Mouse (Mus musculus) kidney, embryonic 15.5 days (tissue): ENCODE measurements at regions not wholly inside any gene's neighbourhood (a gene's known extent, or its start where the extent isn't known, plus 50 kb on each side); places are given as distances from the start of the nearest gene placed in this dataset.

Source experiments
- ATAC-seq: fragments of 200-750 bp; cut with Nextera tagmentation; replicated peaks from 2 replicates; pipeline ENCODE4 v1.8.0; 2017; ENCODE audit warnings: moderate TSS enrichment; ENCODE audit not compliant: low FRiP score
- H3K27ac ChIP-seq: fragments of 300-500 bp; sonication (generic); 2 replicates; pipeline ENCODE4 v1.5.1; 2015; ENCODE audit warnings: mild to moderate bottlenecking, inconsistent platforms
- H3K27me3 ChIP-seq: fragments of 300-500 bp; sonication (generic); 2 replicates; pipeline ENCODE4 v1.6.1; 2015; ENCODE audit warnings: inconsistent platforms
- H3K36me3 ChIP-seq: fragments of 300-500 bp; sonication (generic); 2 replicates; pipeline ENCODE4 v1.6.1; 2015; ENCODE audit warnings: inconsistent platforms
- H3K4me1 ChIP-seq: fragments of 300-500 bp; sonication (generic); 2 replicates; pipeline ENCODE4 v1.6.1; 2015; ENCODE audit warnings: inconsistent platforms
- H3K4me2 ChIP-seq: fragments of 300-500 bp; sonication (generic); 2 replicates; pipeline ENCODE4 v1.6.1; 2015; ENCODE audit warnings: moderate library complexity, mild to moderate bottlenecking, inconsistent platforms
- H3K4me3 ChIP-seq: fragments of 300-500 bp; sonication (generic); replicated peaks from 2 replicates; pipeline ENCODE4 v1.5.1; 2015; ENCODE audit warnings: mild to moderate bottlenecking, inconsistent platforms
- H3K9ac ChIP-seq: fragments of 300-500 bp; sonication (generic); 2 replicates; pipeline ENCODE4 v1.6.1; 2015; ENCODE audit warnings: mild to moderate bottlenecking, inconsistent platforms
- H3K9me3 ChIP-seq: fragments of 300-500 bp; sonication (generic); replicated peaks from 2 replicates; pipeline ENCODE4 v1.6.1; 2016; ENCODE audit warnings: inconsistent platforms
- WGBS: fragments of 180-500 bp; shearing (Covaris S2); methylation state at CpG from one replicate; pipeline ENCODE4 v1.1.7; 2015; ENCODE audit warnings: mixed read lengths; 5-methylcytosine and 5-hydroxymethylcytosine counted together

- Histone ChIP-seq H3K4me2 (no peak overlapping the region), H3K9ac (no peak overlapping the region), H3K36me3 (no peaks in the 10 kb centered on the region), H3K9me3 (no peaks in the 10 kb centered on the region), H3K4me1 (no peaks in the 10 kb centered on the region), H3K4me3 (no peak overlapping the region), H3K27ac (no peak overlapping the region), H3K27me3 (no peaks in the 10 kb centered on the region)
- ATAC-seq: no peak
- WGBS: 97% methylated on average over 1 of the region's 1 CpGs
These were observed 114.4 kb upstream of the Vegfc start for GRCm38 (mm10) chr8:53962993-53963392.

- no peaks in the 10 kb centered on the region for H3K4me1 ChIP-seq
These were observed 93.1 kb upstream of the Vegfc start for GRCm38 (mm10) chr8:53984296-53984695.

GRCm38 (mm10) chr8:53985685-53986084 is 91.7 kb upstream of the Vegfc start:
- Histone ChIP-seq H3K27me3 (no peaks in the 10 kb centered on the region), H3K4me1 (no peaks in the 10 kb centered on the region), H3K9me3 (no peaks in the 10 kb centered on the region), H3K4me3 (no peak overlapping the region), H3K9ac (no peak overlapping the region), H3K4me2 (no peak overlapping the region), H3K27ac (no peak overlapping the region), H3K36me3 (no peaks in the 10 kb centered on the region)
- ATAC-seq: no peak
- 83% methylated on average over 1 of the region's 1 CpGs for WGBS

More at GRCm38 (mm10) chr8:53984296-53984695, 93.1 kb upstream of the Vegfc start:
- no peaks in the 10 kb centered on the region for H3K27me3 ChIP-seq
- no peak overlapping the region for H3K27ac ChIP-seq
- no peak overlapping the region for H3K4me3 ChIP-seq
- 74% methylated on average over 2 of the region's 2 CpGs for WGBS
- H3K9ac ChIP-seq: no peak overlapping the region
- H3K36me3 ChIP-seq: no peaks in the 10 kb centered on the region
- no peaks in the 10 kb centered on the region for H3K9me3 ChIP-seq
- no peak for ATAC-seq
- H3K4me2 ChIP-seq: no peak overlapping the region

- H3K4me1 ChIP-seq: 0 out of 2 replicates have a peak, but pooled peaks cover 2% of the 10 kb centered on the region
- ATAC-seq: no peak
- no peak overlapping the region for H3K4me2 ChIP-seq
- H3K9ac ChIP-seq: no peak overlapping the region
- WGBS: 87% methylated on average over 3 of the region's 3 CpGs
- no peak overlapping the region for H3K4me3 ChIP-seq
- no peaks in the 10 kb centered on the region for H3K27me3 ChIP-seq
- no peaks in the 10 kb centered on the region for H3K36me3 ChIP-seq
- H3K27ac ChIP-seq: no peak overlapping the region
- no peaks in the 10 kb centered on the region for H3K9me3 ChIP-seq
These were observed 83.2 kb upstream of the Vegfc start for GRCm38 (mm10) chr8:53994208-53994607.

GRCm38 (mm10) chr8:53997461-53997860 is 79.9 kb upstream of the Vegfc start:
- Histone ChIP-seq H3K9me3 (no peaks in the 10 kb centered on the region), H3K27ac (no peak overlapping the region), H3K9ac (no peak overlapping the region), H3K27me3 (no peaks in the 10 kb centered on the region), H3K4me1 (0 out of 2 replicates have a peak, but pooled peaks cover 2% of the 10 kb centered on the region), H3K4me2 (no peak overlapping the region), H3K4me3 (no peak overlapping the region), H3K36me3 (no peaks in the 10 kb centered on the region)
- no peak for ATAC-seq
- 13% methylated on average over 2 of the region's 2 CpGs for WGBS

GRCm38 (mm10) chr8:54002948-54003347 is 74.5 kb upstream of the Vegfc start:
- Histone ChIP-seq H3K4me3 (no peak overlapping the region), H3K4me2 (no peak overlapping the region), H3K9ac (no peak overlapping the region), H3K36me3 (no peaks in the 10 kb centered on the region), H3K27ac (no peak overlapping the region), H3K27me3 (no peaks in the 10 kb centered on the region), H3K4me1 (no peaks in the 10 kb centered on the region), H3K9me3 (no peaks in the 10 kb centered on the region)
- no peak; the same call in 1 of the 2 replicates for ATAC-seq
- 70% methylated on average over 1 of the region's 1 CpGs for WGBS

- H3K9ac ChIP-seq: no peak overlapping the region
- no peaks in the 10 kb centered on the region for H3K4me1 ChIP-seq
- H3K4me2 ChIP-seq: no peak overlapping the region
- no peak overlapping the region for H3K4me3 ChIP-seq
- no peaks in the 10 kb centered on the region for H3K36me3 ChIP-seq
- no peaks in the 10 kb centered on the region for H3K27me3 ChIP-seq
- WGBS: 69% methylated on average over 3 of the region's 3 CpGs
- ATAC-seq: no peak
- no peaks in the 10 kb centered on the region for H3K9me3 ChIP-seq
- no peak overlapping the region for H3K27ac ChIP-seq
These were observed 63.3 kb upstream of the Vegfc start for GRCm38 (mm10) chr8:54014096-54014495.

GRCm38 (mm10) chr8:54018535-54019165 is 58.8 kb upstream of the Vegfc start:
- ATAC-seq: no peak
- Histone ChIP-seq H3K27me3 (no peaks in the 10 kb centered on the region), H3K4me3 (no peak overlapping the region), H3K4me1 (no peaks in the 10 kb centered on the region), H3K4me2 (no peak overlapping the region), H3K9ac (no peak overlapping the region), H3K9me3 (no peaks in the 10 kb centered on the region), H3K27ac (no peak overlapping the region), H3K36me3 (no peaks in the 10 kb centered on the region)
- WGBS: 68% methylated on average over 3 of the region's 3 CpGs
